Mouse (Mus musculus): Measurements from ENCODE around the gene Ptpn5. TPM values are rescaled to one million over a fixed set of nuclear protein-coding genes. Genes with fewer than 3 reads are reported as not detected.
A peak's percentile ranks its signal among the peaks of the same experiment; 100 is the strongest.

Ptpn5 gene
- polyA plus RNA-seq, 1 experiment from 2014 or later = 0.51 TPM

- Histone ChIP-seq H3K4me2 (ENCODE audit: low read length) (no peak overlapping the region), H3K27ac (no peak overlapping the region), H3K4me1 (replicated peaks; ENCODE audit: insufficient read depth, low read length) (peaks cover 4% of the 10 kb centered on the region; the same call in 1 of the 2 replicates), H3K27me3 (ENCODE audit: insufficient read depth, low read length) (no peaks in the 10 kb centered on the region), H3K4me3 (replicated peaks; ENCODE audit: low read depth, low read length) (no peak overlapping the region), H3K9me3 (replicated peaks; ENCODE audit: low read length) (no peaks in the 10 kb centered on the region), H3K9ac (ENCODE audit: low read depth, low read length) (no peak overlapping the region), H3K36me3 (ENCODE audit: insufficient read depth, low read length) (peaks cover 4% of the 10 kb centered on the region; the same call in 1 of the 2 replicates)
- TF ChIP-seq CTCF (IDR thresholded peaks at IDR 0.05; ENCODE audit: low read depth) = no peak
- ATAC-seq (replicated peaks; ENCODE audit: low FRiP score, low read depth) (no peak), DNase-seq (ENCODE audit: low spot score) (no peak)
- WGBS = 83% methylated on average over 4 of the region's 4 CpGs
Measured at GRCm38 (mm10) chr7:47056273-47056672, 77.2 kb downstream of the Ptpn5 start.

- TF ChIP-seq CTCF (IDR thresholded peaks at IDR 0.05; ENCODE audit: low read depth) = no peak
- Histone ChIP-seq H3K9me3 (replicated peaks; ENCODE audit: low read length) (no peaks in the 10 kb centered on the region), H3K4me1 (replicated peaks; ENCODE audit: insufficient read depth, low read length) (peaks cover 4% of the 10 kb centered on the region; the same call in 1 of the 2 replicates), H3K4me3 (replicated peaks; ENCODE audit: low read depth, low read length) (no peak overlapping the region), H3K27ac (no peak overlapping the region), H3K9ac (ENCODE audit: low read depth, low read length) (no peak overlapping the region), H3K36me3 (ENCODE audit: insufficient read depth, low read length) (peaks cover 4% of the 10 kb centered on the region; the same call in 1 of the 2 replicates), H3K4me2 (ENCODE audit: low read length) (no peak overlapping the region), H3K27me3 (ENCODE audit: insufficient read depth, low read length) (no peaks in the 10 kb centered on the region)
- WGBS = 70% methylated on average over 9 of the region's 9 CpGs
- no peak for ATAC-seq (replicated peaks; ENCODE audit: low FRiP score, low read depth)
- no peak for DNase-seq (ENCODE audit: low spot score)
Measured at GRCm38 (mm10) chr7:47055744-47056143, 77.7 kb downstream of the Ptpn5 start.

- 51% methylated on average over 2 of the region's 2 CpGs for WGBS
- ATAC-seq (replicated peaks; ENCODE audit: low FRiP score, low read depth) (no peak), DNase-seq (ENCODE audit: low spot score) (no peak)
- Histone ChIP-seq H3K27me3 (ENCODE audit: insufficient read depth, low read length) (no peaks in the 10 kb centered on the region), H3K4me2 (ENCODE audit: low read length) (no peak overlapping the region), H3K9me3 (replicated peaks; ENCODE audit: low read length) (no peaks in the 10 kb centered on the region), H3K27ac (no peak overlapping the region), H3K4me3 (replicated peaks; ENCODE audit: low read depth, low read length) (no peak overlapping the region), H3K4me1 (replicated peaks; ENCODE audit: insufficient read depth, low read length) (peaks cover 4% of the 10 kb centered on the region; the same call in 1 of the 2 replicates), H3K36me3 (ENCODE audit: insufficient read depth, low read length) (peaks cover 4% of the 10 kb centered on the region; the same call in 1 of the 2 replicates), H3K9ac (ENCODE audit: low read depth, low read length) (no peak overlapping the region)
- no peak for TF ChIP-seq CTCF (IDR thresholded peaks at IDR 0.05; ENCODE audit: low read depth)
Measured at GRCm38 (mm10) chr7:47054666-47055065, 78.8 kb downstream of the Ptpn5 start.

- 95% methylated on average over 15 of the region's 15 CpGs for WGBS
- Histone ChIP-seq H3K9me3 (replicated peaks; ENCODE audit: low read length) (no peaks in the 10 kb centered on the region), H3K27me3 (ENCODE audit: insufficient read depth, low read length) (no peaks in the 10 kb centered on the region), H3K4me3 (replicated peaks; ENCODE audit: low read depth, low read length) (no peak overlapping the region), H3K27ac (no peak overlapping the region), H3K36me3 (ENCODE audit: insufficient read depth, low read length) (peaks cover 4% of the 10 kb centered on the region; the same call in 1 of the 2 replicates), H3K4me2 (ENCODE audit: low read length) (no peak overlapping the region), H3K4me1 (replicated peaks; ENCODE audit: insufficient read depth, low read length) (peaks cover 4% of the 10 kb centered on the region; the same call in 1 of the 2 replicates), H3K9ac (ENCODE audit: low read depth, low read length) (no peak overlapping the region)
- no peak for TF ChIP-seq CTCF (IDR thresholded peaks at IDR 0.05; ENCODE audit: low read depth)
- DNase-seq (ENCODE audit: low spot score) (no peak), ATAC-seq (replicated peaks; ENCODE audit: low FRiP score, low read depth) (no peak)
Measured at GRCm38 (mm10) chr7:47053287-47053686, 80.2 kb downstream of the Ptpn5 start.

GRCm38 (mm10) chr7:47052276-47052675, 81.2 kb downstream of the Ptpn5 start:
- Histone ChIP-seq H3K4me2 (ENCODE audit: low read length) (peak overlapping the region; percentile 87), H3K27ac (peak overlapping the region; percentile 94), H3K9me3 (replicated peaks; ENCODE audit: low read length) (no peaks in the 10 kb centered on the region), H3K27me3 (ENCODE audit: insufficient read depth, low read length) (no peaks in the 10 kb centered on the region), H3K36me3 (ENCODE audit: insufficient read depth, low read length) (peaks cover 4% of the 10 kb centered on the region; the same call in 1 of the 2 replicates), H3K4me3 (replicated peaks; ENCODE audit: low read depth, low read length) (0 out of 2 replicates have a peak overlapping the region, but pooled peaks have one; percentile 1), H3K4me1 (replicated peaks; ENCODE audit: insufficient read depth, low read length) (peaks cover 4% of the 10 kb centered on the region; the same call in 1 of the 2 replicates), H3K9ac (ENCODE audit: low read depth, low read length) (0 out of 2 replicates have a peak overlapping the region, but pooled peaks have one; percentile 78)
- DNase-seq (ENCODE audit: low spot score) (peak; percentile 34), ATAC-seq (replicated peaks; ENCODE audit: low FRiP score, low read depth) (no peak; the same call in 1 of the 2 replicates)
- TF ChIP-seq CTCF (IDR thresholded peaks at IDR 0.05; ENCODE audit: low read depth) = no peak
- 14% methylated on average over 3 of the region's 3 CpGs for WGBS

- Histone ChIP-seq H3K9me3 (replicated peaks; ENCODE audit: low read length) (no peaks in the 10 kb centered on the region), H3K9ac (ENCODE audit: low read depth, low read length) (peak overlapping the region; percentile 78; the same call in 1 of the 2 replicates), H3K4me2 (ENCODE audit: low read length) (peak overlapping the region; percentile 87), H3K4me3 (replicated peaks; ENCODE audit: low read depth, low read length) (peak overlapping the region; percentile 71), H3K4me1 (replicated peaks; ENCODE audit: insufficient read depth, low read length) (peaks cover 4% of the 10 kb centered on the region; the same call in 1 of the 2 replicates), H3K27me3 (ENCODE audit: insufficient read depth, low read length) (no peaks in the 10 kb centered on the region), H3K36me3 (ENCODE audit: insufficient read depth, low read length) (peaks cover 4% of the 10 kb centered on the region; the same call in 1 of the 2 replicates), H3K27ac (peak overlapping the region; percentile 94)
- TF ChIP-seq CTCF (IDR thresholded peaks at IDR 0.05; ENCODE audit: low read depth) = no peak
- 3% methylated on average over 2 of the region's 2 CpGs for WGBS
- DNase-seq (ENCODE audit: low spot score) (peak; percentile 90), ATAC-seq (replicated peaks; ENCODE audit: low FRiP score, low read depth) (no peak)
Measured at GRCm38 (mm10) chr7:47051404-47052151, 81.9 kb downstream of the Ptpn5 start.
